Mouse (Mus musculus) lung, embryonic 16.5 days (tissue): ENCODE data around the gene Dynlt1c. TPM values are rescaled to one million over a fixed set of nuclear protein-coding genes. Genes with fewer than 3 reads are reported as not detected.
"Not testable (repeated sequence)": the region's sequence is repeated elsewhere in the genome, so short reads cannot be mapped to it uniquely, and the experiment has no call there.

ENCODE experiments used
- ATAC-seq: fragments of 200-750 bp; cut with Nextera tagmentation; 2 replicates; pipeline ENCODE4 v1.8.0; 2017; ENCODE audit warnings: low read depth, mild to moderate bottlenecking, moderate library complexity
- H3K27ac ChIP-seq: fragments of 300-500 bp; sonication (generic); 2 replicates; pipeline ENCODE4 v1.5.1; 2014; ENCODE audit warnings: mild to moderate bottlenecking, control low read depth, low read length
- H3K27me3 ChIP-seq: fragments of 300-500 bp; sonication (generic); 2 replicates; pipeline ENCODE4 v1.6.1; 2014; ENCODE audit warnings: low read depth, low read length, mixed read lengths; ENCODE audit not compliant: control insufficient read depth, insufficient read depth
- H3K36me3 ChIP-seq: fragments of 300-500 bp; sonication (generic); 2 replicates; pipeline ENCODE4 v1.6.1; 2014; ENCODE audit warnings: low read length; ENCODE audit not compliant: control insufficient read depth, insufficient read depth
- H3K4me1 ChIP-seq: fragments of 300-500 bp; sonication (generic); replicated peaks from 2 replicates; pipeline ENCODE4 v1.6.1; 2014; ENCODE audit warnings: low read length, mixed read lengths; ENCODE audit not compliant: control insufficient read depth, insufficient read depth
- H3K4me2 ChIP-seq: fragments of 300-500 bp; sonication (generic); 2 replicates; pipeline ENCODE4 v1.6.1; 2014; ENCODE audit warnings: low read depth, low read length, control low read depth
- H3K4me3 ChIP-seq: fragments of 300-500 bp; sonication (generic); 2 replicates; pipeline ENCODE4 v1.5.1; 2014; ENCODE audit warnings: mild to moderate bottlenecking, low read length, control low read depth
- H3K9ac ChIP-seq: fragments of 300-500 bp; sonication (generic); 2 replicates; pipeline ENCODE4 v1.6.1; 2014; ENCODE audit warnings: low read length, control low read depth
- H3K9me3 ChIP-seq: fragments of 300-500 bp; sonication (generic); 2 replicates; pipeline ENCODE4 v1.6.1; 2016; ENCODE audit warnings: low read length; ENCODE audit not compliant: control insufficient read depth
- WGBS: fragments of 180-500 bp; shearing (Covaris S2); extraction: QIAGEN DNeasy Blood & Tissue Kit; methylation state at CpG from one replicate; pipeline ENCODE4 v1.1.7; 2014; 5-methylcytosine and 5-hydroxymethylcytosine counted together
- polyA plus RNA-seq: library from polyadenylated mRNA; unstranded; fragments of >200 nt; fragmentation: Nextera tagmentation; extraction: Ambion mirVana; gene quantifications from 2 replicates; pipeline ENCODE4 v1.2.1, GENCODE M21; 2015

Gene Dynlt1c
- polyA plus RNA-seq, 1 experiment from 2014 or later = 36.8 TPM

DNA sequence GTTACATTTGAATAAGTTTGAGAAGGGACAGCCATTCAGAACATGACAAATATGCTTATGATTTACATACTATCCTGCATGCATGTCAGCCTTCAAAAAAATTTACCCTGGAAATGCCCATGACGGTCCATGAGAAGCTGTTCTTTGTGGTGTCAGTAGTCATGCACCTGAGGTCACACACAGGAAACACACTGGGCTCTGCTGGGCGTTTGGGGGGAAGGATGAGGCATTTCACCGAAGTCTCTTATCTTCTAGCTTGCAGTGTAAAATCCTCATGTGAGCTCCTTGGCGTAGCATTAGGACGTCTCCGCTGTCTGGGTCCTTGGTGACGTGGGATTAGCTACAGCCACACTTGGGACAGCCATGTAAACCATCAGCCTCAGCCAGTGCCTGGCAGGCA lies 57.3 kb downstream of the Dynlt1c start, which contains the start of gene Sytl3:
TSS of gene Sytl3 (plus strand) at position 293 of the 400 bp plus-strand sequence.
- H3K4me3 ChIP-seq, H3K9ac ChIP-seq, H3K27me3 ChIP-seq, H3K27ac ChIP-seq, ATAC-seq, H3K4me2 ChIP-seq, H3K36me3 ChIP-seq, H3K4me1 ChIP-seq, H3K9me3 ChIP-seq: not testable (repeated sequence)
- WGBS = 56% methylated on average over 3 of the region's 7 CpGs

Other genes starting within 250 kb of the Dynlt1c start
- 525 and 538 TPM in 2 replicates for gene Dynlt1b, start 171.6 kb upstream of the Dynlt1c start, polyA plus RNA-seq
- 258 and 269 TPM in 2 replicates for gene Dynlt1f, start 54.2 kb downstream of the Dynlt1c start, polyA plus RNA-seq
- gene Sytl3, start 57.4 kb downstream of the Dynlt1c start, polyA plus RNA-seq = 0.90 and 1.2 TPM in 2 replicates
- gene Ezr, start 181.1 kb downstream of the Dynlt1c start, polyA plus RNA-seq = 154 and 168 TPM in 2 replicates